In the genomic region with DNA sequence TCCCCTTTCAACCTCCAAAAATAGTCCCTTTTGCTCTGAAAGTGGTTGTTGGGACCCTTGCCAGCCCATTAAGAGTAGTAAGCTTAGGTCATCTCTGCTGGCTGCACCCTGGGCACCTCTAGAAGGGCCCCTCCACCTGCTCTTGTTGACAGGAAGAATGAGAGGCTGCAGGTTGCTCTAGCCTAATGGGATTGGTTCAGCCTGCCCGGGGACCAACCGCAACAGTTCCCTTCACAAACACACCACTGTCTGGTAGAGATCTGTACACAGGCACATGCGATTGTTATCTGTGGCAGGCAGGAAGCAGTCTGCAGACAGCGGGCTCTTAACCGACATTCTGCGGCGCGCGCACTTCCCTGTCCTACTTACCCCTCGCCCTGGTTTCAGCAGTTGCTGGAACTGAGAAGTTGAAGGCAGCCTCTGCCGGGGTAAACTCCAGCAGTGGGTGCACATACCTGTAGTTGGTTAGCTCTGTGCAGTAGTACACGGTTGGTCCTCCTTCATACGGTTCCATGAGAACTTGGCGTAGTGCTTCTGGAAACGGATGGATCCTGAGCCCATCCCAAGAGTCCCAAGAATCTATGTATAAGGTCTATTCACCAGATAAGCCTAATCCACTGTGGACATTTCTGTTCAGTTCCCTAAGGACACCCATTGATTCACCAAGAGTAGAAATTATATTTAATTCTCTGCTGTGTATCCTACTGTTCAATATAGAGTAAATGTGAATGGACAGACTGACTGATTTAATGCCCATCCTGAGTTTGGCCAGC, we compare ENCODE assay signal across 8 mouse cellular contexts. TPM values are rescaled to one million over a fixed set of nuclear protein-coding genes. Genes with fewer than 3 reads are reported as not detected.
A peak's percentile ranks its signal among the peaks of the same experiment; 100 is the strongest.
DNase-seq lines count a peak whose midpoint lies in the region; ATAC-seq and TF ChIP-seq lines count a peak whose summit lies in the region.

No protein-coding gene starts in this region.

- no peak overlapping the region for H3K9ac ChIP-seq in embryonic facial prominence, embryonic 15.5 days
- no peak overlapping the region for H3K9ac ChIP-seq in intestine, embryonic 14.5 days (ENCODE audit: low read length)

- no peaks in the 10 kb centered on the region for H3K27me3 ChIP-seq in embryonic facial prominence, embryonic 15.5 days
- no peaks in the 10 kb centered on the region for H3K27me3 ChIP-seq in intestine, embryonic 14.5 days (replicated peaks; ENCODE audit: control insufficient read depth, insufficient read depth, low read length)
- no peaks in the 10 kb centered on the region for H3K27me3 ChIP-seq in spleen, adult 2 months (ENCODE audit: control insufficient read depth, insufficient read depth, low read length)
- no peaks in the 10 kb centered on the region for H3K27me3 ChIP-seq in midbrain, embryonic 10.5 days (ENCODE audit: low read depth, poor library complexity, severe bottlenecking)

- peaks cover 26% of the 10 kb centered on the region for H3K4me1 ChIP-seq in embryonic facial prominence, embryonic 15.5 days
- H3K4me1 ChIP-seq in intestine, embryonic 14.5 days (replicated peaks; ENCODE audit: control insufficient read depth, insufficient read depth, low read length): peaks cover 51% of the 10 kb centered on the region
- H3K4me1 ChIP-seq in spleen, adult 2 months (ENCODE audit: control insufficient read depth, insufficient read depth, insufficient read length): peaks cover 32% of the 10 kb centered on the region
- H3K4me1 ChIP-seq in midbrain, embryonic 10.5 days: peaks cover 47% of the 10 kb centered on the region

- ATAC-seq in embryonic facial prominence, embryonic 15.5 days (ENCODE audit: insufficient number of reproducible peaks, low FRiP score, low TSS enrichment, low read depth): 0 out of 2 replicates have a peak, but pooled peaks have one; percentile 39
- ATAC-seq in intestine, embryonic 14.5 days (replicated peaks; ENCODE audit: low FRiP score, low TSS enrichment, low read depth): peak; percentile 52

- no peaks in the 10 kb centered on the region for H3K36me3 ChIP-seq in embryonic facial prominence, embryonic 15.5 days
- H3K36me3 ChIP-seq in intestine, embryonic 14.5 days (ENCODE audit: control insufficient read depth, insufficient read depth, low read length): no peaks in the 10 kb centered on the region
- no peaks in the 10 kb centered on the region for H3K36me3 ChIP-seq in spleen, adult 2 months (ENCODE audit: control insufficient read depth, insufficient read depth, low read length)
- H3K36me3 ChIP-seq in midbrain, embryonic 10.5 days: 0 out of 2 replicates have a peak, but pooled peaks cover 2% of the 10 kb centered on the region

- H3K9me3 ChIP-seq in embryonic facial prominence, embryonic 15.5 days (replicated peaks): no peaks in the 10 kb centered on the region
- H3K9me3 ChIP-seq in intestine, embryonic 14.5 days (ENCODE audit: control insufficient read depth, low read length): no peaks in the 10 kb centered on the region
- no peaks in the 10 kb centered on the region for H3K9me3 ChIP-seq in midbrain, embryonic 10.5 days (replicated peaks)

- peak; percentile 29 for DNase-seq in embryo, embryonic 11 days
- DNase-seq in embryo, embryonic 9.5 days (ENCODE audit: extremely low spot score): no peak
- DNase-seq in CD4-positive helper T cell, adult 2 months (ENCODE audit: low read depth, low spot score): peak; percentile 94
- DNase-seq in intestine, embryonic 14.5 days (ENCODE audit: low spot score): no peak
- DNase-seq in lung, adult 18-20 months: peak; percentile 70 to 75
- peak; percentile 71 to 76 for DNase-seq in spleen, adult 2 months (ENCODE audit: low read depth in 1 of 2, low spot score in 2 of 2)
- no peak for DNase-seq in midbrain, embryonic 10.5 days (ENCODE audit: low spot score)

- H3K4me2 ChIP-seq in embryonic facial prominence, embryonic 15.5 days (replicated peaks): no peak overlapping the region
- H3K4me2 ChIP-seq in intestine, embryonic 14.5 days (ENCODE audit: low read length): peak overlapping the region; percentile 13; the same call in 1 of the 2 replicates

- no peak for TF ChIP-seq POLR2A in spleen, adult 2 months (IDR thresholded peaks at IDR 0.05; ENCODE audit: low read depth, low read length)

- TF ChIP-seq CTCF in spleen, adult 2 months (IDR thresholded peaks at IDR 0.05; ENCODE audit: extremely low read depth, insufficient read depth, insufficient read length, insufficient replicate concordance): no peak

- 69% methylated on average over 15 of the region's 15 CpGs for WGBS in embryonic facial prominence, embryonic 15.5 days
- WGBS in intestine, embryonic 14.5 days: 48% methylated on average over 15 of the region's 15 CpGs
- 6% methylated on average over 15 of the region's 15 CpGs for WGBS in spleen, adult 2 months
- WGBS in midbrain, embryonic 10.5 days: 87% methylated on average over 15 of the region's 15 CpGs

- no peak overlapping the region for H3K4me3 ChIP-seq in embryonic facial prominence, embryonic 15.5 days (replicated peaks)
- no peak overlapping the region for H3K4me3 ChIP-seq in intestine, embryonic 14.5 days (ENCODE audit: low read depth, low read length)
- no peak overlapping the region; the same call in 1 of the 2 replicates for H3K4me3 ChIP-seq in spleen, adult 2 months (ENCODE audit: extremely low read depth, insufficient read depth, insufficient read length)
- H3K4me3 ChIP-seq in midbrain, embryonic 10.5 days: no peak overlapping the region

- H3K27ac ChIP-seq in embryonic facial prominence, embryonic 15.5 days (replicated peaks): 0 out of 2 replicates have a peak overlapping the region, but pooled peaks have one; percentile 2
- peak overlapping the region; percentile 85 for H3K27ac ChIP-seq in intestine, embryonic 14.5 days (ENCODE audit: low read depth)
- peak overlapping the region; percentile 80 for H3K27ac ChIP-seq in spleen, adult 2 months (ENCODE audit: insufficient read depth, low read length)
- H3K27ac ChIP-seq in midbrain, embryonic 10.5 days (replicated peaks): no peak overlapping the region

RNA-seq across cellular contexts. Expression of gene Ldhd, which starts 34.3 kb away (rescaled TPM):
- 0.68 and 0.99 TPM in 2 replicates for polyA plus RNA-seq in embryonic facial prominence, embryonic 15.5 days (2015; fragmentation: Nextera tagmentation; extraction: Ambion mirVana)
- polyA plus RNA-seq in intestine, embryonic 14.5 days (2014; fragmentation: Nextera tagmentation; extraction: Ambion mirVana): 1.2 TPM in 2 replicates
- 1.2 and 1.8 TPM in 2 replicates for polyA plus RNA-seq in spleen, adult 2 months (2012; rRNA removed)
- polyA plus RNA-seq in midbrain, embryonic 10.5 days (2016; fragmentation: Nextera tagmentation; extraction: Ambion mirVana): 0.09 and 0.12 TPM in 2 replicates

RNA-seq across cellular contexts. Expression of gene Zfp1, which starts 47.3 kb away (rescaled TPM):
- 22.3 and 25.9 TPM in 2 replicates for polyA plus RNA-seq in embryonic facial prominence, embryonic 15.5 days (2015; fragmentation: Nextera tagmentation; extraction: Ambion mirVana)
- polyA plus RNA-seq in intestine, embryonic 14.5 days (2014; fragmentation: Nextera tagmentation; extraction: Ambion mirVana): 20.5 and 24.2 TPM in 2 replicates
- polyA plus RNA-seq in spleen, adult 2 months (2012; rRNA removed): 4.9 and 5.2 TPM in 2 replicates
- 22.2 and 22.4 TPM in 2 replicates for polyA plus RNA-seq in midbrain, embryonic 10.5 days (2016; fragmentation: Nextera tagmentation; extraction: Ambion mirVana)

Comparison
In these comparisons a context has a peak if more than half of its experiments do, and no peak if none do; other contexts are left out.
1. DNase-seq: peak in embryo, embryonic 11 days (single experiment), CD4-positive helper T cell, adult 2 months (single experiment), lung, adult 18-20 months (2 of 2) and spleen, adult 2 months (2 of 2); none in embryo, embryonic 9.5 days (single experiment), intestine, embryonic 14.5 days (single experiment) and midbrain, embryonic 10.5 days (single experiment).